Mouse (Mus musculus) thymus, adult 18-20 months (tissue): Measurements from ENCODE around the gene Mark3.
A peak's percentile ranks its signal among the peaks of the same experiment; 100 is the strongest.
"Not testable (repeated sequence)": the region's sequence is repeated elsewhere in the genome, so short reads cannot be mapped to it uniquely, and the experiment has no call there.

Experiments
- DNase-seq, 2 experiments: peaks; one replicate each; pipeline ENCODE4 v3.0.0; 2022; ENCODE audit warnings: mixed read lengths in 2 of 2

Gene Mark3

GRCm38 (mm10) chr12:111574074-111574886 lies at the start of gene Mark3:
TSS of gene Mark3 (plus strand) at chr12:111574523.
- peak; percentile 94 for DNase-seq

GRCm38 (mm10) chr12:111524883-111525282 lies 49.4 kb upstream of the Mark3 start:
- DNase-seq = no peak

- DNase-seq = no peak
These were observed 46.6 kb upstream of the Mark3 start for GRCm38 (mm10) chr12:111527643-111528281.

- no peak for DNase-seq
These were observed 45.1 kb upstream of the Mark3 start for GRCm38 (mm10) chr12:111529192-111529591.

- no peak for DNase-seq
These were observed 41.1 kb upstream of the Mark3 start for GRCm38 (mm10) chr12:111533096-111533794.

- no peak for DNase-seq
These were observed 39.0 kb upstream of the Mark3 start for GRCm38 (mm10) chr12:111535281-111535680.

GRCm38 (mm10) chr12:111535762-111536161 lies 38.6 kb upstream of the Mark3 start:
- no peak for DNase-seq

GRCm38 (mm10) chr12:111536746-111537145 lies 37.6 kb upstream of the Mark3 start:
- no peak for DNase-seq

- DNase-seq = peak in 1 of 2 experiments; percentile 52
These were observed 37.0 kb upstream of the Mark3 start for GRCm38 (mm10) chr12:111537341-111537740.

GRCm38 (mm10) chr12:111537796-111538291 lies 36.5 kb upstream of the Mark3 start, which contains the start of gene Eif5:
TSS of gene Eif5 (plus strand) at chr12:111538016.
- peak; percentile 98 to 99 for DNase-seq

- peak; percentile 49 to 61 for DNase-seq
These were observed 35.9 kb upstream of the Mark3 start for GRCm38 (mm10) chr12:111538292-111539040.

GRCm38 (mm10) chr12:111539041-111539345 lies 35.3 kb upstream of the Mark3 start:
- peak in 1 of 2 experiments; percentile 53 for DNase-seq

- DNase-seq = no peak
These were observed 27.3 kb upstream of the Mark3 start for GRCm38 (mm10) chr12:111547070-111547469.

- DNase-seq = no peak
These were observed 25.6 kb upstream of the Mark3 start for GRCm38 (mm10) chr12:111548555-111549289.

- DNase-seq = no peak
These were observed 23.6 kb upstream of the Mark3 start for GRCm38 (mm10) chr12:111550679-111551078.

GRCm38 (mm10) chr12:111552342-111552741 lies 22.0 kb upstream of the Mark3 start:
- DNase-seq = no peak

GRCm38 (mm10) chr12:111555357-111555756 lies 19.0 kb upstream of the Mark3 start:
- no peak for DNase-seq

- DNase-seq = not testable (repeated sequence)
These were observed 18.4 kb upstream of the Mark3 start for GRCm38 (mm10) chr12:111555893-111556292.

GRCm38 (mm10) chr12:111557538-111557937 lies 16.8 kb upstream of the Mark3 start:
- DNase-seq = no peak

GRCm38 (mm10) chr12:111558655-111559054 lies 15.7 kb upstream of the Mark3 start:
- DNase-seq = no peak

GRCm38 (mm10) chr12:111559647-111560258 lies 14.6 kb upstream of the Mark3 start:
- DNase-seq = peak; percentile 33 to 52
